Mouse (Mus musculus) testis, adult 2 months (tissue): Measurements from ENCODE around the gene Gm20388.

Experiments
- CTCF ChIP-seq: fragments of 200-500 bp; IDR thresholded peaks from 2 replicates; pipeline ENCODE4 v1.5.1; 2012; ENCODE audit warnings: low read depth, mild to moderate bottlenecking, inconsistent platforms, low read length, moderate library complexity; ENCODE audit not compliant: control insufficient read depth, insufficient read depth, insufficient replicate concordance
- POLR2A ChIP-seq: fragments of 200-500 bp; IDR thresholded peaks from 2 replicates; pipeline ENCODE4 v1.6.1; 2012; ENCODE audit warnings: low read depth, mild to moderate bottlenecking, inconsistent platforms, low read length, moderate library complexity; ENCODE audit not compliant: control insufficient read depth

- TF ChIP-seq CTCF (no peak), POLR2A (no peak)
Measured at GRCm38 (mm10) chr8:122836199-122836598, 2925.6 kb downstream of the Gm20388 start.
